Mouse (Mus musculus) ES-E14 (cell line): ENCODE results near the gene Tulp2. TPM values are rescaled to one million over a fixed set of nuclear protein-coding genes. Genes with fewer than 3 reads are reported as not detected.
A peak's percentile ranks its signal among the peaks of the same experiment; 100 is the strongest.

ENCODE experiments used
- DNase-seq: peaks from one replicate; pipeline ENCODE4 v3.0.0-alpha.2; 2013; ENCODE audit warnings: low read depth, low spot score
- H3K27ac ChIP-seq: 2 replicates; pipeline ENCODE4 v1.5.1; 2012; ENCODE audit warnings: low read depth, mild to moderate bottlenecking, low read length, moderate library complexity, mixed read lengths; ENCODE audit not compliant: poor library complexity, insufficient read depth, severe bottlenecking
- H3K36me3 ChIP-seq: 2 replicates; pipeline ENCODE4 v1.6.1; 2012; ENCODE audit warnings: mild to moderate bottlenecking, low read length, moderate library complexity, mixed read lengths; ENCODE audit not compliant: control insufficient read depth, poor library complexity, insufficient read depth, severe bottlenecking
- H3K4me1 ChIP-seq, 2 experiments: fragments of 150-350 bp in 1 of 2; sonication (generic) in 1 of 2; 2 replicates each; pipeline ENCODE4 v1.6.1; 2012; ENCODE audit warnings: low read length in 2 of 2, mild to moderate bottlenecking in 1 of 2, mixed read lengths in 1 of 2; ENCODE audit not compliant: control insufficient read depth in 2 of 2, insufficient read depth in 2 of 2, poor library complexity in 1 of 2
- H3K4me3 ChIP-seq, 2 experiments: fragments of 150-350 bp in 1 of 2; sonication (generic) in 1 of 2; 2 replicates each; pipeline ENCODE4 v1.5.1; 2012; ENCODE audit warnings: low read length in 2 of 2, low read depth in 1 of 2, mild to moderate bottlenecking in 1 of 2, mixed read lengths in 1 of 2; ENCODE audit not compliant: insufficient read depth in 1 of 2, poor library complexity in 1 of 2, severe bottlenecking in 1 of 2
- H3K9ac ChIP-seq: 2 replicates; pipeline ENCODE4 v1.6.1; 2012; ENCODE audit warnings: low read depth, mild to moderate bottlenecking, low read length, mixed read lengths; ENCODE audit not compliant: poor library complexity, insufficient read depth, severe bottlenecking
- H3K9me3 ChIP-seq: fragments of 150-350 bp; sonication (generic); 2 replicates; pipeline ENCODE4 v1.6.1; 2012; ENCODE audit warnings: low read depth, mild to moderate bottlenecking, low read length; ENCODE audit not compliant: control insufficient read depth, insufficient read depth
- CHD2 ChIP-seq: IDR thresholded peaks from 2 replicates; pipeline ENCODE4 v1.6.1; 2014; ENCODE audit warnings: mild to moderate bottlenecking, low read depth, low read length, inconsistent platforms
- HCFC1 ChIP-seq: IDR thresholded peaks from 2 replicates; pipeline ENCODE4 v1.6.1; 2012; ENCODE audit warnings: low read length, inconsistent platforms, borderline replicate concordance; ENCODE audit not compliant: insufficient read depth
- MAFK ChIP-seq: IDR thresholded peaks from 2 replicates; pipeline ENCODE4 v1.6.1; 2014; ENCODE audit warnings: mild to moderate bottlenecking, low read depth, low read length, inconsistent platforms; ENCODE audit not compliant: insufficient read depth
- ZC3H11A ChIP-seq: IDR thresholded peaks from 2 replicates; pipeline ENCODE4 v1.6.1; 2012; ENCODE audit warnings: low read depth, mild to moderate bottlenecking, inconsistent platforms, low read length, borderline replicate concordance
- ZNF384 ChIP-seq: IDR thresholded peaks from 2 replicates; pipeline ENCODE4 v1.6.1; 2012; ENCODE audit warnings: low read depth, low read length, inconsistent platforms
- in situ Hi-C, 2 experiments: fragments of 600-800 bp; cut with MboI; formaldehyde crosslinking; loops; one replicate each; pipeline ENCODE4 v1.15.1; 2025; ENCODE audit warnings: low sequenced_read_pairs in 2 of 2, inconsistent platforms in 1 of 2; ENCODE audit not compliant: unreplicated experiment in 2 of 2
- total RNA-seq: library from RNA; depleted of rRNA; stranded (reverse); fragments of 300-350 nt; gene quantifications from 2 replicates; pipeline ENCODE4 v1.2.3, GENCODE M21; 2012

The Tulp2 gene
- total RNA-seq, 1 experiment = 2.6 TPM

GRCm38 (mm10) chr7:45492951-45493350, 11.3 kb downstream of the Tulp2 start:
- Histone ChIP-seq H3K36me3 (peaks cover 15% of the 10 kb centered on the region), H3K4me3 (no peak overlapping the region), H3K27ac (no peak overlapping the region), H3K4me1 (peaks cover 6 to 16% of the 10 kb centered on the region in 2 experiments; a peak in 3 of 4 replicates), H3K9ac (no peak overlapping the region), H3K9me3 (no peaks in the 10 kb centered on the region)
- DNase-seq = no peak
- TF ChIP-seq ZNF384 (no peak), MAFK (no peak), HCFC1 (no peak), CHD2 (no peak), ZC3H11A (no peak)
- in situ Hi-C loops = no loop called here

DNA sequence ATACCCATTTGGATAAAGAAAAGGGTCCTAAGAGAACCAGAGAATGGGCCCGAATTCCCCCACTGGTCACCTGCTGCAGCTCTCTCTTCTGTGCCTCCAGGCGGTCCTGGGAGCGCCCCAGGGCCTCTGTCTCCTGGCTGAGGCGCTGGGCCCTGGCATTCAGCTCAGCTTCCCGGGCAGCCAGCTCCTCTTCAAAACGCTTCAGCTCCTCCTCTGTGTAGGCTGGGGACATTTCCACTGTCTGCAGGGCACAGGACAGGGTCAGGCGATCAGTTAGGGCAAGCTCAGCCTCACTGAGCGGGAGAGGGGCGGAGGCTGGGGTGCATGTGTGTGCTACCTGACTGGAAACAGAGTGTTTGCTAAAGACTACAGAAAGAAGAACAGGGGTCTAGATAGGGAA, 12.9 kb downstream of the Tulp2 start:
- H3K9me3 ChIP-seq = no peaks in the 10 kb centered on the region
- 0 out of 2 replicates have a peak overlapping the region, but pooled peaks have one; percentile 16 for H3K9ac ChIP-seq
- DNase-seq = no peak
- in situ Hi-C loops = no loop called here
- peaks cover 21% of the 10 kb centered on the region for H3K36me3 ChIP-seq
- H3K27ac ChIP-seq = no peak overlapping the region
- H3K4me1 ChIP-seq = peaks cover 4 to 16% of the 10 kb centered on the region in 2 experiments; a peak in 2 of 4 replicates
- no peak overlapping the region for H3K4me3 ChIP-seq
- TF ChIP-seq ZC3H11A (no peak), HCFC1 (no peak), ZNF384 (no peak), MAFK (no peak), CHD2 (no peak)

- no peak overlapping the region for H3K9ac ChIP-seq
Observed at GRCm38 (mm10) chr7:45498427-45498826, 16.8 kb downstream of the Tulp2 start.

GRCm38 (mm10) chr7:45507583-45507982, 25.9 kb downstream of the Tulp2 start:
- Histone ChIP-seq H3K9ac (no peak overlapping the region), H3K4me3 (no peak overlapping the region), H3K4me1 (peaks cover 0 to 3% of the 10 kb centered on the region in 2 experiments; a peak in 1 of 4 replicates), H3K36me3 (peaks cover 7% of the 10 kb centered on the region; the same call in 1 of the 2 replicates), H3K27ac (no peak overlapping the region), H3K9me3 (no peaks in the 10 kb centered on the region)
- no peak for TF ChIP-seq ZNF384
- TF ChIP-seq MAFK = no peak
- DNase-seq = no peak
- in situ Hi-C loops = no loop called here

More at GRCm38 (mm10) chr7:45498427-45498826, 16.8 kb downstream of the Tulp2 start:
- Histone ChIP-seq H3K4me1 (peaks cover 0 to 5% of the 10 kb centered on the region in 2 experiments; a peak in 1 of 4 replicates), H3K9me3 (no peaks in the 10 kb centered on the region), H3K27ac (no peak overlapping the region), H3K36me3 (peaks cover 25% of the 10 kb centered on the region), H3K4me3 (no peak overlapping the region)
- DNase-seq = no peak
- in situ Hi-C loops = no loop called here
- no peak for TF ChIP-seq ZC3H11A
- peak; percentile 86 for TF ChIP-seq HCFC1

DNA sequence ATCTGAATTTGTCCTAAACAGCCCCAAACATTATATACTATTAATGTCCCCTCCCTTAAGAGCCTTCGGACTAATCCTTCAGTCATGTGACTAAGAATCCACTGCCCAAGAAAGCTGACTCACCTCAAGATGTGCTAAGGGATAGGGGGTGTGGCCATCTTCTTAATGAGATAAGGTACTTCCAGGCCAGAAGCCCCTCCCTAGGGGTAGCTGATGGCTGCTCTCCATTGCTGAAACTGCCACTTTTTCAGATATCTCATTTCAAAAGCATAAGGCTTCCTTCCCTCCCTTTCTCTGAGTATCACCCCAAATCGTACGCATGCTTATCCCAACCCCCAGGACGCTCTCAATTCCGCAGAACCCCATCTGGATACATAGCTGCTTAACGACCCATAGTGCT, 26.9 kb downstream of the Tulp2 start:
- H3K4me3 ChIP-seq = no peak overlapping the region

More for the DNA sequence above, 26.9 kb downstream of the Tulp2 start:
- in situ Hi-C loops = no loop called here
- H3K4me1 ChIP-seq = peaks cover 0 to 5% of the 10 kb centered on the region in 2 experiments; a peak in 2 of 4 replicates
- H3K9ac ChIP-seq = no peak overlapping the region
- H3K27ac ChIP-seq = no peak overlapping the region
- TF ChIP-seq ZC3H11A (no peak), HCFC1 (no peak), ZNF384 (no peak), MAFK (0 out of 2 replicates have a peak, but pooled peaks have one; percentile 16), CHD2 (no peak)
- no peak for DNase-seq
- H3K9me3 ChIP-seq = no peaks in the 10 kb centered on the region
- peaks cover 5% of the 10 kb centered on the region; the same call in 1 of the 2 replicates for H3K36me3 ChIP-seq
